Mouse (Mus musculus) A20 (cell line): ENCODE measurements at regions not wholly inside any gene's neighbourhood (a gene's known extent, or its start where the extent isn't known, plus 50 kb on each side); places are given as distances from the start of the nearest gene placed in this dataset.

Source experiments
- DNase-seq: peaks from one replicate; pipeline ENCODE4 v3.0.0-alpha.2; 2011; ENCODE audit warnings: low read depth, low spot score

GRCm38 (mm10) chr12:33714392-33714791 lies 213.8 kb upstream of the Ferd3l start:
- no peak for DNase-seq

- no peak for DNase-seq
These were observed 212.2 kb upstream of the Ferd3l start for GRCm38 (mm10) chr12:33715997-33716396.

GRCm38 (mm10) chr12:33717053-33717452 lies 211.2 kb upstream of the Ferd3l start:
- no peak for DNase-seq

GRCm38 (mm10) chr12:33717601-33718260 lies 210.5 kb upstream of the Ferd3l start:
- no peak for DNase-seq

- DNase-seq: no peak
These were observed 209.2 kb upstream of the Ferd3l start for GRCm38 (mm10) chr12:33719063-33719462.

GRCm38 (mm10) chr12:33731937-33732336 lies 196.3 kb upstream of the Ferd3l start:
- no peak for DNase-seq

- DNase-seq: no peak
These were observed 152.4 kb upstream of the Ferd3l start for GRCm38 (mm10) chr12:33775563-33776468.

- no peak for DNase-seq
These were observed 149.7 kb upstream of the Ferd3l start for GRCm38 (mm10) chr12:33778477-33778876.

- DNase-seq: no peak
These were observed 148.3 kb upstream of the Ferd3l start for GRCm38 (mm10) chr12:33779898-33780297.

GRCm38 (mm10) chr12:33804206-33804791 lies 123.9 kb upstream of the Ferd3l start:
- DNase-seq: no peak

GRCm38 (mm10) chr12:33825571-33825970 lies 102.7 kb upstream of the Ferd3l start:
- DNase-seq: no peak

- DNase-seq: no peak
These were observed 79.1 kb upstream of the Ferd3l start for GRCm38 (mm10) chr12:33849088-33849487.

GRCm38 (mm10) chr12:33851736-33852135 lies 76.5 kb upstream of the Ferd3l start:
- DNase-seq: no peak
